Mouse (Mus musculus): ENCODE measurements around the gene Olfr706.
"Not testable (repeated sequence)": the region's sequence is repeated elsewhere in the genome, so short reads cannot be mapped to it uniquely, and the experiment has no call there.

DNA sequence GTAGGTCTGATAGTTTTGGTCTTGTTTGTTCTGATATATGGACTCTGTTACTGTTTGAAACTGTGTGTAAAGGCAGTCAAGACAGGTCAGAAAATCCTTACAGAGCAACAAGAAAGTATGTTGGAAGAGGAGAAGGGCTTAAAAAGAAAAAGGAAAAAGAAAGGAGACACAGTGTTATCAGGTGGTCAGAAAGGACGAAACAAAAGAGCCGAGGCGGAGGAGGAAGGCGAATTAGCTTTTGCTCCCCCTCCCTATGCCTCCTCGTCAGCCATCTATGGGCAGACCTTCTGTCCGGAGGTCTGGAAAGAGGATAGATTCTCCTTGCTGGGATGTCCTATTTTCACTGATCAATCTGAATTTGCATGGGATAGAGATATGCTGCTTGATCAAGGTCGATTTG lies 33.0 kb upstream of the Olfr706 start:
- not testable (repeated sequence) for TF ChIP-seq POLR2A (IDR thresholded peaks at IDR 0.05; ENCODE audit: control insufficient read depth, low read depth, low read length); CTCF (IDR thresholded peaks at IDR 0.05; ENCODE audit: control insufficient read depth, insufficient read depth, insufficient replicate concordance, low read depth, low read length)

Data from testis, adult 2 months (tissue).